Mouse (Mus musculus) urinary bladder, postnatal 10 days (tissue): ENCODE results near the gene Serpina1b.
"Not testable (repeated sequence)": the region's sequence is repeated elsewhere in the genome, so short reads cannot be mapped to it uniquely, and the experiment has no call there.

ENCODE experiments used
- DNase-seq: peaks from one replicate; pipeline ENCODE4 v3.0.0; 2022; ENCODE audit warnings: low spot score

Serpina1b gene

GRCm38 (mm10) chr12:103700144-103700750 lies 129.9 kb downstream of the Serpina1b start:
- DNase-seq = no peak

DNA sequence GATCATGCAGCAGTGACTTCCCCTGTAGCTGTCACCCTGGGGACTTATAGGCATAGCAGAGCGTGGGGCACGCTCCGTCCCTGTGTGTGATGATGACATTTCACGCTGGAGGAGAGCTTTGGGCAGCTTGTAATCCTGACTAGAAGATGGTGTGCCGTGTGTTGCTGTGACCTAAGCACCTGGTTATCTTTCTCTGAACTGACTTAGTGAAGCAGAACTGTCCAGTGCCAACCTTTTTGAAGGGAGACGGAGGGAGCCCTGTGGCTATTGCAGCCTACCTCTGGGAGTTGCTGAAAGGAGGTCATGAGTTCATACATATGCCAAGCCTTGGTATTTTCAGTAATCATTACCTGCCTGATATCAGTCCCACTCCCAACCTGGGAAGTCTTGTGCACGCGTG lies 134.7 kb downstream of the Serpina1b start, which contains the start of gene Serpina1f:
TSS of gene Serpina1f (minus strand) at position 101 of the 400 bp plus-strand sequence.
- no peak for DNase-seq

DNA sequence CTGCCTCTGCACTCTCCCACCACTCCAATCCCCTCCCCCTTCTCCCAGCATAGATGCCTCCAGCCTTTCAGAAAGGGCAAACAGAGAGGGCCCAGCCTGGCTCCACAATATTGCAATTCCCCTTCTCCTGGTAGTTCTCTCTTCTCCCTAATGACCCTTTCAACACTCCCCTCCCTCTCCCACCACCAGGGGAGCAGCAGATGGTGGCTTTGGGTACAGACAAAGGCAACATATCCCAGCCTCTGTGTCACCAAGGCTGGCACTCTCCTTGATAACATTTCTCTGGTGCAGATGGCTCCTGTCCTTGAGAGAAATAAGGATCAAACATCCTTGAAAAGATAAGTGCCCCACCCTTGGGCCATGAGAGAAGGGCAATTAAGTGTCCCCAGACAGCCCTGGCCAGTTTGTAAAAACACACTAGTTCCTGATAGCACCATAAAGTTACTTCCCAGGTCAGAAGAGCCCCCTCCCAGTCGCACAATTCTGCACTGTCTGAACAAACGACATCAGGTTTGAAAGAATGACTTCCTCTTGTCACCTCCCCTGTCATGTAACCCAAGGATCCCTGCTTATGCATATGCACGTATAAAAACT lies 141.9 kb downstream of the Serpina1b start:
- no peak for DNase-seq

GRCm38 (mm10) chr12:103687021-103687420 lies 143.2 kb downstream of the Serpina1b start:
- DNase-seq = no peak

- no peak for DNase-seq
These were observed 144.1 kb downstream of the Serpina1b start for GRCm38 (mm10) chr12:103686050-103686449.

DNA sequence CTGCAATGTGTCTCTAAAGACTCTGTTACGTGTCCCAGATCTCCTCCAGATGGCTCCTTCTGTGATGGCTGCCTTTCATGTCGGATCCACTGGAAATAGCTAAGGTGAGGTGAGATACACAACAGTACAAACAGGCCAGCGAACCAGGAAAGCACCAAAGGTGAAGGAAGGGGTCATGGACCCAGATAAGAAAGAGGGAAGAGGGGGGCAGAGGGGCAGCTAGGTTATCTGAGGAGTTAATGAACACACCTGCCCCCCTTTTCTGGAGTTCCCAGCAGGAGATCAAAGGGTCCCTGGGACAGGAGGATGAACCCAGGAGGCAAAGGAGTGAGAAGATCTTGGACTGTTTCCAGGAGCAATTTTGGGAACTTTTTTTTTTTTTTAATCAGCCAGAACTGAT lies 144.8 kb downstream of the Serpina1b start:
- DNase-seq = no peak

DNA sequence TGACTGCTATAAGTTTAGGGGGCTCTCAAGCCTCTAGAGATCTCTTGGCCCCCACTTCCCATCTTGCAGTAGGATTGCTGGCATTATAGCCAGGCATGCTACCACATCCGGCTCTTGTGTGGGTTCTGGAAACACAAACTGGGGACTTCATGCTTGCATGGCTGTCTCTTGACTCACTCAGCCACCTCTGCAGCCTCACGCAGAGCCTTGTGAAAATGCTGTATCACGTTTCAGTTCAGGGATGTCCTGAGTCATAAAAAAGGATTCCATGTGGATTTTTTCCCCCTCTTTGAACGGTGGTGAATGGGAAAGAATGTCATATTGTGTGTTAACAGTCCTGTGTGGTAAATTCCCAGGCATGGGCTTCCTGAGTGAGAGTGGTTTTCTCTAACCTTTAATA lies 146.4 kb downstream of the Serpina1b start:
- no peak for DNase-seq

- DNase-seq = no peak
These were observed 148.4 kb downstream of the Serpina1b start for GRCm38 (mm10) chr12:103681739-103682138.

DNA sequence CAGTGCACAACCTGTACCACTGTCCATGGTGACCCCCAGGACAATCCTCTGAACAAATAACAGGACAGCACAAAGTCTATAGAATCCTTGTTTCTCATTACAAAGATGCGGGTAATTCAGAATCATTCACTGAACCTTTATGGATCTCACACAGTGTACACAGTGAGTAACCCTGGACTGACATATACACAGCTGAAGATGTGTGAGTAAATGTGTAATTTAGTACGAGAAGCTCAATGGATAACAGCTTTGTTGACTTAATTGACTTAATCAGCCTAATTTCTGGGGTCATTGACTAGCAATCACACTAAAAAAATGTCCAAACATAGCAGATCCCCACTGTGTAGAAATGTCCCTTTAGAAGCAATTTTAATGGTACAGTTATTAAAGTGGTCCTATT lies 149.0 kb downstream of the Serpina1b start:
- DNase-seq = no peak

GRCm38 (mm10) chr12:103679853-103680252 lies 150.3 kb downstream of the Serpina1b start:
- not testable (repeated sequence) for DNase-seq
